Mouse (Mus musculus) bone marrow macrophage, adult 2 months (primary cell): ENCODE results near the gene Ush2a. TPM values are rescaled to one million over a fixed set of nuclear protein-coding genes. Genes with fewer than 3 reads are reported as not detected.

Experiments
- H3K27ac ChIP-seq: 2 replicates; pipeline ENCODE4 v1.5.1; 2012; ENCODE audit warnings: low read depth, low read length; ENCODE audit not compliant: insufficient read depth
- H3K4me1 ChIP-seq: 2 replicates; pipeline ENCODE4 v1.6.1; 2012; ENCODE audit warnings: low read length; ENCODE audit not compliant: control insufficient read depth, insufficient read depth
- H3K4me3 ChIP-seq: 2 replicates; pipeline ENCODE4 v1.5.1; 2012; ENCODE audit warnings: mild to moderate bottlenecking, low read length, moderate library complexity; ENCODE audit not compliant: insufficient read depth
- CTCF ChIP-seq: IDR thresholded peaks from 2 replicates; pipeline ENCODE4 v1.5.1; 2012; ENCODE audit warnings: low read depth, mild to moderate bottlenecking, low read length, moderate library complexity
- POLR2A ChIP-seq: IDR thresholded peaks from 2 replicates; pipeline ENCODE4 v1.6.1; 2012; ENCODE audit warnings: mild to moderate bottlenecking, low read depth, low read length, borderline replicate concordance
- polyA plus RNA-seq: library from polyadenylated mRNA; stranded (reverse); fragments of >200 nt; gene quantifications from 2 replicates; pipeline ENCODE4 v1.2.4, GENCODE M21; 2012; ENCODE audit not compliant: missing spikeins, insufficient read depth, insufficient read length

Gene Ush2a
- polyA plus RNA-seq, 1 experiment = not detected

GRCm38 (mm10) chr1:188269071-188269470 lies 7.2 kb downstream of the Ush2a start:
- TF ChIP-seq POLR2A = no peak
- TF ChIP-seq CTCF = no peak
- H3K27ac ChIP-seq = no peak overlapping the region
- no peak overlapping the region for H3K4me3 ChIP-seq
- H3K4me1 ChIP-seq = no peaks in the 10 kb centered on the region

DNA sequence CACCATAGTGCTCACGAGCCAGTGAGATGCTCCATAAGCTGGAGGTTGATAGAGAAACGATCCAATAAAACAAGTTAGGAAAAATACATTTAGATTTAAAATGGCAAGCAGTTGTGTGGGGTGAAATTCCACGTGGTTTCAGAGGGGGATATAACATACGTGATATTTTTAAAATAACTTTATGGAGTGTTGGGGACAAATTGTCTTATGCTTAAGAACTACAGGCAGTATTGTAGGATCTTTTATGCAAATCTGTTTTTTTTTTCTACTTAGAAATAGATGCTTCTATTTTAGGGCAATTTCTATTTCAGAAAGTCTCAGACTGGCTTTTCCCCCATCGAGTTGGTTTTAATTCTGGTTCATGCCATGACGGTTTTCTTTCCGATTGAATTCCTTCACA lies 51.5 kb downstream of the Ush2a start:
- H3K4me3 ChIP-seq = no peak overlapping the region
- TF ChIP-seq CTCF (no peak), POLR2A (no peak)
- H3K27ac ChIP-seq = no peak overlapping the region
- H3K4me1 ChIP-seq = no peaks in the 10 kb centered on the region

GRCm38 (mm10) chr1:188316574-188316973 lies 54.8 kb downstream of the Ush2a start:
- Histone ChIP-seq H3K4me1 (no peaks in the 10 kb centered on the region), H3K4me3 (no peak overlapping the region)
- TF ChIP-seq CTCF (no peak), POLR2A (no peak)

DNA sequence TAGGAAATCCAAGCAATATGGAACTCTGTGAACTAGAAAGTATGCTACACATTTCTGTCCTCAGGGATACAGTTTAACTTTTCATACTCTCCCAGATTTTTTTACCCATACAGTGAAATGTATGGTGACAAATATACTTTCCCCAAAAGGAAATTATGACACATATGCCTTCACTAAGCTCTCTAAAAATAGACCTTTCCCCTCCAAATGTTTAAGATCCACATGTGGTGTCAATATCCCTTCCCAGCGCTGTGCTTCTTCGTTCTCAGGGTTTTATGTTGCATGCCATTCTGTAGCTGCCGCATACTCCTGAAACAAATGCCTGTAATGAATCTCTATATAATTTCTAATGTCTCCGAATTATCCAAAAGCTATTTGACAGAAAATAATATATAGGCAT lies 58.4 kb downstream of the Ush2a start:
- no peaks in the 10 kb centered on the region for H3K4me1 ChIP-seq
- no peak overlapping the region for H3K27ac ChIP-seq
- H3K4me3 ChIP-seq = no peak overlapping the region
- TF ChIP-seq POLR2A (no peak), CTCF (no peak)

More at GRCm38 (mm10) chr1:188316574-188316973, 54.8 kb downstream of the Ush2a start:
- no peak overlapping the region for H3K27ac ChIP-seq

DNA sequence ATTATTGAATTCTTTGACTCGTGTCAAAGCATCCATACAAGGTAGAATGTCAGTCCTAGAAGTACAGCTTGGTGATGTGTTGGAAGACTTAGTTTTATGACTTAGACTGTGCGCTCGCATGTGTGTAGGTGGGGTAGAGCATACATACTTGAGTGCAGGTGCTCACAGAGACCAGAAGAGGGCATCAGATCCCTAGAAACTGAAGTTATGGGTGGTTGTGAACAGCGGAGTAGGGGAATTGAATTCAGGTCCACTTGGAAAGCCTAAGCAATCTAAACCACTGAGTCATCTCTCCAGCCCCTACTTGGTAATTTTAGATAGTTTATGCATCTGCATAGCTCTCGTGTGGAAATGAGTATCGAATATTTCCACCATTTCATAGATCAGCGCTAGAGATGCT lies 59.7 kb downstream of the Ush2a start:
- Histone ChIP-seq H3K4me3 (no peak overlapping the region), H3K27ac (no peak overlapping the region), H3K4me1 (no peaks in the 10 kb centered on the region)
- TF ChIP-seq CTCF = no peak
- no peak for TF ChIP-seq POLR2A

DNA sequence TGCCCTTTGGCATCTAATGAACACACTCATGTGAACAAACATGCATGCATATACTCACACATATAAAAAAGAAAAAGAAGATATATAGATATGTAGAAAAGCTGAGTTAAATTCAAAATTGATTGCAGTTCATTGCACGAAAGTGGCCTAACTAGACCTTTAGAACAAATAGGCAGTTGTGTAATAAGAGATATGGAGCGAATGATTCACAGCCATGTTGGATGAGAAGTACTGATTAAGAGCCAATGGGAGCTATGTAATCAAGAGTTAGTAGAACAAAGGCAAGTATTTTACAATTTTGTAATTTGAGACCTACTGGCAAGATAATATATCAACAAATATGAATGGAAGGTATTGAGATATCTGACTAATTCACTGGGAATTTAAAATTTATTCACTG lies 68.6 kb downstream of the Ush2a start:
- no peaks in the 10 kb centered on the region for H3K4me1 ChIP-seq
- H3K4me3 ChIP-seq = no peak overlapping the region
- no peak overlapping the region for H3K27ac ChIP-seq
- TF ChIP-seq CTCF (no peak), POLR2A (no peak)

GRCm38 (mm10) chr1:188333936-188334335 lies 72.1 kb downstream of the Ush2a start:
- Histone ChIP-seq H3K27ac (no peak overlapping the region), H3K4me1 (no peaks in the 10 kb centered on the region), H3K4me3 (no peak overlapping the region)
- TF ChIP-seq CTCF = no peak
- no peak for TF ChIP-seq POLR2A

DNA sequence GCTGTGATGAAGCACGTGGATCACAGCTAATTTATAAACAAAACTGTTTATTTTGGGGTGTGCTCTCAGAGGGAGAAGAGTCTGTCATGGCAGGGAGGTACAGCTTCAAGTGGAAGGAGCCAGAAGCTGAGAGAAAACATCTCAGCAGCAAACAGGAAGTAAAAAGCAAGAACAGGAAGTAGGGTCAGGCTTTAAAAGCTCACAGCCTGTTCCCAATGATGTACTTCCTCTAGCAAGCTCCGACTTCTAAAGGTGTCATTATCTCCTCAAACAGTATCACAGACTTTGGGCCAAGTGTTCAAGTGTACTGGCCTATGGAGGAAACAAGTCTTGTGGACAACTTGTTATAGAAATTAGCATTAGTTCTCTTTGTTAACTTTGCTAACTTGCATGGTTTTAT lies 85.9 kb downstream of the Ush2a start:
- no peak overlapping the region for H3K27ac ChIP-seq
- H3K4me1 ChIP-seq = no peaks in the 10 kb centered on the region
- TF ChIP-seq CTCF (no peak), POLR2A (no peak)
- no peak overlapping the region for H3K4me3 ChIP-seq

DNA sequence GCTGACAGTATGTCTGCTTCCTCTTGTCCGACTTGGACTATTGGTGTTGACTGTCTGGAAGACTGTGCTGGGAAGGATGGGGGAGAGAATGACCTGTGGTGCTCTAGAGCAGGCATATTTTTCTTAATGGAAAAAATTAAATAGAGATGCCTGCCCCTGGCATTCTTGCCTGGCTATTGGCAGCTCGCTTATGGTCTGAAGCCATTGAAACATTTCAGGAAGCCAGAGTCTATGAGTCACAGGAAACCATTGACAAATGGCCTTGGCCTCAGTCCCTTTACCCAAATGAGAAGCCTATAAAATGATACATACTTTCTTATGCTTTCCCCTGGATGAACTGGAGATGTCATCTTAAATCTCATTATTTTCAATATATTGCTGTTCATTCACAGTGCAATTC lies 92.9 kb downstream of the Ush2a start:
- Histone ChIP-seq H3K27ac (no peak overlapping the region), H3K4me1 (no peaks in the 10 kb centered on the region), H3K4me3 (no peak overlapping the region)
- TF ChIP-seq POLR2A = no peak
- TF ChIP-seq CTCF = no peak

DNA sequence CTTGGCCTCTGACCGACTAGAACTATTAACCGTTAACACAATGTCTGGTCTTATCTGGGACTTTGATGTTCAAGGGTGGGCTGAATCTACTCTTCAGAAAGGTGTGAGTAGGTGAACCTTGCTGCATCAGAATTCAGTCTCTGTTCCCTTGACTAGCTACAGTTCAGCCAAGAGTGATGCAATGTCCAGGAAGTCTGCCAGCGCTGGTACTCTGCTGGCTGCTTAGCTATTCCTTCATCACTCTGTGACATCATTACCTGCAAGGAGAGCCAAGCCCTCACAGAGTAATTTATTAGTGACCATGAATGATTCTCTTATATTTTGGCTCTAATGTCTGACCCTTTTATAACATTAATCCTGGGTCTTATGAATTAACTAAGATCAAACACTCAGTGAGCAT lies 101.7 kb downstream of the Ush2a start:
- Histone ChIP-seq H3K27ac (no peak overlapping the region), H3K4me1 (no peaks in the 10 kb centered on the region), H3K4me3 (no peak overlapping the region)
- TF ChIP-seq CTCF (no peak), POLR2A (no peak)

DNA sequence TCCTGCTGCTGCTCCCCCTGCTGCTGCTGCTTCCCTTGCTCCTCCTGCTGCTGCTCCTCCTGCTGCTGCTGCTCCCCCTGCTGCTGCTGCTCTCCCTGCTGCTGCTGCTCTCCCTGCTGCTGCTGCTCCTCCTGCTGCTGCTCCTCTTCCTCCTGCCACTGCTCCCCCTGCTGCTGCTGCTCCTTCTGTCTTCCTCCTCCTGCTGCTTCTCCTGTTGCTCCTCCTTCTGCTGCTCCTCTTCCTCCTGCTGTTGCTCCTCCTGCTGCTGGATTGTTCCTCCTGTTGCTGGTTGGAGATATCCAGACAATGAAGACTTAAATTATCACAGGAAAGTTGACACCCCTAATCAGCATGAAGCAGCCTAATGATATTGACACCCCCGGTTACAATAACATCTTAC lies 123.4 kb downstream of the Ush2a start:
- Histone ChIP-seq H3K27ac (no peak overlapping the region), H3K4me1 (no peaks in the 10 kb centered on the region), H3K4me3 (no peak overlapping the region)
- no peak for TF ChIP-seq POLR2A
- no peak for TF ChIP-seq CTCF
